Mouse (Mus musculus) gastrocnemius, adult 2 months (tissue): ENCODE results near the gene Upp2. TPM values are rescaled to one million over a fixed set of nuclear protein-coding genes. Genes with fewer than 3 reads are reported as not detected.

ENCODE experiments used
- DNase-seq: peaks from one replicate; pipeline ENCODE4 v3.0.0; 2022
- H3K27ac ChIP-seq: fragments of 200-600 bp; 2 replicates; pipeline ENCODE4 v1.8.1; 2022; ENCODE audit warnings: mild to moderate bottlenecking
- H3K4me3 ChIP-seq: fragments of 200-600 bp; 2 replicates; pipeline ENCODE4 v1.8.1; 2022; ENCODE audit warnings: mild to moderate bottlenecking, moderate library complexity
- CTCF ChIP-seq: fragments of 200-600 bp; IDR thresholded peaks from 2 replicates; pipeline ENCODE4 v1.8.1; 2022; ENCODE audit warnings: antibody characterized with exemption, mild to moderate bottlenecking, moderate library complexity
- intact Hi-C: fragments of 180-260 bp; cut with DNase I; formaldehyde crosslinking; loops from one replicate; pipeline ENCODE4 v1.15.1; 2025
- total RNA-seq, 2 experiments: library from RNA; stranded (reverse); gene quantifications; 2 replicates each; pipeline ENCODE4 v1.2.3; 2021

The Upp2 gene
- total RNA-seq, 2 experiments from 2014 or later: 2.0 to 2.4 TPM

- Histone ChIP-seq H3K4me3 (no peak overlapping the region), H3K27ac (peak overlapping the region; percentile 79)
- no peak for DNase-seq
- no peak for TF ChIP-seq CTCF
- intact Hi-C loops: no loop called here
Observed at GRCm38 (mm10) chr2:58711049-58711448, 144.0 kb downstream of the Upp2 start.

- intact Hi-C loops: no loop called here
- no peak for TF ChIP-seq CTCF
- Histone ChIP-seq H3K27ac (peak overlapping the region; percentile 79), H3K4me3 (no peak overlapping the region)
- DNase-seq: peak; percentile 72
Observed at GRCm38 (mm10) chr2:58711491-58711890, 144.4 kb downstream of the Upp2 start.

GRCm38 (mm10) chr2:58711935-58712334 lies 144.8 kb downstream of the Upp2 start:
- Histone ChIP-seq H3K4me3 (no peak overlapping the region), H3K27ac (peak overlapping the region; percentile 79)
- peak; percentile 75 for DNase-seq
- TF ChIP-seq CTCF: no peak
- intact Hi-C loops: no loop called here

DNA sequence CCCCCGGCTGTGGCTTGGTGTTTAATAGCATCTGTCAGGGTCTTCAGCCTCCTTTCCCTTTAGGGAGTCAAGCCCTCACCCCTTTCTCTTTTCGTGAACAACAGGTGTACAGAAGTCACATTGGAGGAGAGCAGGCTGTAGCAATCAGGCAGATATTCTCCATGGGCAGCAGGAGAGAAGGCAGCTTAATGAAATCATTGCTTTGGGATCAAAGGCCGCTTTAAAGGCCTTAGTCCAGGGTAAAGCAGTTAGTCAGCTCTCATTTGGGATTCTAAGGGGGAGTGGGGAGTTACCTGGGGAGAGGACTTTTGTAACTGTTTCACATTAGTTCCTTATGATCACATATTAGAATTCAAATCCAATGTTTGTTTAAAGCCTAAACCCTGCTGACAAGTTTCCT lies 150.8 kb downstream of the Upp2 start:
- intact Hi-C loops: no loop called here
- no peak overlapping the region for H3K27ac ChIP-seq
- TF ChIP-seq CTCF: no peak
- no peak overlapping the region for H3K4me3 ChIP-seq
- DNase-seq: no peak

DNA sequence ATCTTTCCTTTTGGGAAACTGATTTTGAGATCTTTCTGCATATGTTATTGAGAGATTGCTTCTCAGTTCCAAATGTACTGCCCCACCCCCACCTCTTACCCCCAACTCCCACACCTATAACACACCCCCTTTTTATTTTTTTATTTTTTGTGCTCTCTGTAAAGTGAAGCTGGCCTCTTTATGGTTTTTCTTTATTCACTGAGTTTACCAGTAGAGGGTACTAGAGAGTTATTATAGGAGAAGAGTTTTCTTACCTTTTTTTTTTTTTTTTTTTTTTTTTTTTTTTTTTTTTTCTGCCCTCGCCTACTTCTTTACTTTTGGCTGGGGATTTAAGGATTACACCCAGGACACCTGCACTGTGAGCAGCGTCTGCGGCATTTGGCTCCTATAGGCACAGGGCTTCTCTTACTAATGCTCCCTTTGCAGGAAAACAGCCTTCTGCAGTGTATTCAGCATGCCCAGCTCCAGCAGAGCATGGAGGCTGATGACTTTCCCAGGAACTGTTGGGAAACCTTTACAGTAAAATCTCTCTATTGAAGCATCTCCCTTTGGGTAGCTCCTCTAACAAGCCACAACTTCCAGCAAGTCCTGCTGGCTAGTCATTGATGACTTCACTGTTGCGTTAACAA lies 170.2 kb downstream of the Upp2 start:
- intact Hi-C loops: no loop called here
- peak; percentile 30; the same call in 1 of the 2 replicates for TF ChIP-seq CTCF
- no peak overlapping the region for H3K27ac ChIP-seq
- no peak for DNase-seq
- H3K4me3 ChIP-seq: no peak overlapping the region

DNA sequence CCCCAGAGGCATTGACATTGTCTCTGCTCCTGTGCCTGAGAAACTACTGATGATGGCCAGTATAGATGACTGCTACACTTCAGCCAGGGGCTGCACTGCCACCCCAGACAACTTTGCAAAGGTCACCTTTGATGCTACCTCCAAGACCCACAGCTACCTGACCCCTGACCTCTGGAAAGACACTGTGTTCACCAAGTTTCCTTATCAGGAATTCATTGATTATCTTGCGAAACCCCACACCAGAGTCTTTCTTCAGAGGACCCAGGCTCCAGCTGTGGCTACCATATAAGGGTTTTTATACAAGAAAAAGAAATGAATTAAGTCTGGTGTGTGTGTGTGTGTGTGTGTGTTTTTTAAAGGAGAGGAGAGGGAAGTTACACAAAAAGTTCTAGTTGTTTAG lies 174.1 kb downstream of the Upp2 start:
- no peak for TF ChIP-seq CTCF
- intact Hi-C loops: no loop called here
- Histone ChIP-seq H3K4me3 (no peak overlapping the region), H3K27ac (no peak overlapping the region)
- no peak for DNase-seq

DNA sequence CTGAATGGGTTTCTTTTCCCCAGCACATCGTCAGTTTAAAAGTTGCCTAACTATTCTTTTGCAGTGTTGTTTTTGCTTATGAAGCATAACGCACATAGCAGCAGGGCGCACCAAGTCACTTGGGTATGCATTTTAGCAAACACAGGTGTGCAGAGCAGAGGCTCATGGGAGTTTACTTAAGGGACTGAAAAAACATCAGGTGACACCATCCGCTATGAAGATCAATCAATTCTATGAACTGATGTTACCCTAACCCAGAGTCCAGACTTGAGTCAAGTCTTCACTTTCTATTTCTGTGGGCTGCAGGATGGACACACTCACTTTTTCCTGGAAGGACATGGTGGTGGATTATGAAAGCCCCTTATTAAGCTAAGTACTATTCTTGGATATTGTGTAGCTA lies 174.9 kb downstream of the Upp2 start:
- H3K27ac ChIP-seq: no peak overlapping the region
- DNase-seq: no peak
- H3K4me3 ChIP-seq: no peak overlapping the region
- intact Hi-C loops: no loop called here
- no peak for TF ChIP-seq CTCF

DNA sequence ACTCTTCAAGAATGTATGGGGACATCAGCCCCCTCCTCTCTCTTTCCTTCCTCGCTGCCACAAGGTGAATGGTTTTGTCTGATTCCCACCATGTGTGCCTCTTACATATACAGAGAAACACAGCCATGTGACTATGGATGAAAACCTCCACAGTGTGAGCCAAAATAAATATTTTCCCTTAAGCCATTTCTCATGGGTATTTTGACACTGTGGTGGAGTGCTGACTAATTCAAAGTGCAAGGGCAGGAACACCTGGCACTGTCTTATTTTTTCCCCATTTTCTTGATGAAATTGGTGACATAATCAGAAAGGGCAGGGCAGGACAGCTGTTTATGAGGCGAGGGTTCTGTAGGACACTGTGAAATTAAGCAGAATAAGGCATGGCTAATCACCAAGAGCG lies 176.3 kb downstream of the Upp2 start:
- TF ChIP-seq CTCF: no peak
- intact Hi-C loops: no loop called here

DNA sequence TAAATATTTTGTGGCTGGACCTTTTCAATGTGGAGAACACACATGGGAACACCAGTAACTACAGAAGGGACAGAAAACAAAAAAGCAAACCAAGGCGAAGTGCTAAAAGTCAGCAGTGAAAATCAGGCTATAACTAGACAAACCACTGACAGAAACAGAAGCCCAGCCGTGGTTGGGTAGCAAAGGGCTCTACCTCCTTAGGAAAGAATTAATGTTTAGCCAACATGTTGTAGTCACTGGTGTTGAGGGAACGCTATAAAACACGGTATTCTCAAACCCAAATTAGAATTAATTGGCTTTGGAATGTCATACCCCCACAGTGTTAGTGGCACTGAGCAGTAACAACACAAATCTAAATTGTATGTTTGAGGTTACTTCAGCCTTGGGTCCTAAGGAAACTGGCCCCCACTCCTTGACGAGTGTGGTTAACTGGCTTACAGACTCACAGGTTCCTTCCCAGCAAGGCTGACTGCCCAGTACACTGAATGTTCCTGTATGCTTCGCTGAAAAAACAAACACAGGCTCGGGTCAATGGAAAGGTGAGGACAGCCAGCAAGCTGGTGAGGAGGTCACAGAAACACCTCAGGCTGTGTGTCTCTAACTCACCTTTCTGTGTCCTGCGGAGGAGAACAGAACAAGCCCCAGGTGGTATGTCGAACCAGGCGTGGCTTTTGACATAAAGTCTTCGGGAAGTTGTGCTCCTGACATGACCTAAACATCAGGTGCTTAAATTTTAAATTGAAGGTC lies 180.6 kb downstream of the Upp2 start:
- Histone ChIP-seq H3K27ac (no peak overlapping the region), H3K4me3 (no peak overlapping the region)
- TF ChIP-seq CTCF: no peak
- intact Hi-C loops: no loop called here
- DNase-seq: no peak

More for the DNA sequence above, 176.3 kb downstream of the Upp2 start:
- no peak overlapping the region for H3K27ac ChIP-seq
- no peak for DNase-seq
- H3K4me3 ChIP-seq: no peak overlapping the region

DNA sequence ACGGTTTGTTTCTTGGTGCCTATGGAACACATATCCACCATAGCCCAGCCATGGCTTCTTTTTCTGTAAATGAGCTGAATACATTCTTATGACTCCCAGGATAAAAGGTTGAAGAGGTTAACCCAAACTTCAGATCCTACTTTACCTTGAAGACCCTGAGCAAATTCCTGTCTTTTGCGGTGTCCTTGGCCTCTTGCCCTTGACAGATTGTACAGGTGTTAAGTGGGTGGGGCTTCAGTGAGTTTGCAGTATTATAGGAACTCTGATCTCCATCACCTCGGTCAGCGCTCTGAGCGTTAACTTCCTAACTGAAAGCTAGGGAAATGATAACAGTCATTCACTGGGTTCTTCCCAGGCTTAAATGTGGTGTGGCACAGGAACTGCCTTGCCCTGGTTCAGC lies 181.2 kb downstream of the Upp2 start:
- no peak for TF ChIP-seq CTCF
- no peak overlapping the region for H3K27ac ChIP-seq
- no peak for DNase-seq
- H3K4me3 ChIP-seq: no peak overlapping the region
- intact Hi-C loops: no loop called here

- TF ChIP-seq CTCF: no peak
- DNase-seq: no peak
- intact Hi-C loops: no loop called here
- Histone ChIP-seq H3K4me3 (no peak overlapping the region), H3K27ac (no peak overlapping the region)
Observed at GRCm38 (mm10) chr2:58752891-58753290, 185.8 kb downstream of the Upp2 start.

DNA sequence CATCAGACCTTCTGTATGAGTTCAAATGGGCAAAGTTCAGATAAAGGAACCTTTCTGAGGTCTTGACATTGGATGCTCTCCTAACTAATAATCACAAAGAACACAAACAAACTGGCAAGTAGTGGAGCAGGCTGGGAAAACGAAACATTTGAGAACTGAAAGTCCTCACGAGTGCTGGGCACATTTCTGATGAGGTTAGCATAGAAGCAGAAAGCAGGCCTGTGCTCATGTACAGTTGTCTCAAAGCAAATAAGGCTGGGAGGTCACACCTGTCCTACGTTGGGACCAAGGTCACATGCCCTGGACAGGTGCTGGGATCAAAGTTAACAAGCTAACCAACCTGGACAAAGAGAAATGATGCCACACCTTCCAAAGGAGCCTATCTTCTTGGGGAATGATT lies 187.6 kb downstream of the Upp2 start:
- no peak for DNase-seq
- H3K27ac ChIP-seq: no peak overlapping the region
- intact Hi-C loops: no loop called here
- no peak for TF ChIP-seq CTCF
- H3K4me3 ChIP-seq: no peak overlapping the region

GRCm38 (mm10) chr2:58758081-58758480 lies 191.0 kb downstream of the Upp2 start:
- intact Hi-C loops: no loop called here
- TF ChIP-seq CTCF: no peak
- Histone ChIP-seq H3K27ac (no peak overlapping the region), H3K4me3 (no peak overlapping the region)
- no peak for DNase-seq

GRCm38 (mm10) chr2:58759676-58760075 lies 192.6 kb downstream of the Upp2 start:
- DNase-seq: no peak
- H3K27ac ChIP-seq: no peak overlapping the region
- no peak for TF ChIP-seq CTCF
- intact Hi-C loops: no loop called here
- H3K4me3 ChIP-seq: no peak overlapping the region
